Mouse (Mus musculus) gastrocnemius, postnatal 10 days (tissue): ENCODE data around the gene Ttc9. TPM values are rescaled to one million over a fixed set of nuclear protein-coding genes. Genes with fewer than 3 reads are reported as not detected.

Source experiments
- DNase-seq: peaks from one replicate; pipeline ENCODE4 v3.0.0; 2021; ENCODE audit warnings: mixed read lengths
- long read RNA-seq, 2 experiments: library from polyadenylated mRNA; stranded (forward); transcript quantifications; one replicate each; pipeline ENCODE4 v2.0.0; 2021
- total RNA-seq, 2 experiments: library from RNA; stranded (reverse); gene quantifications; 2 replicates each; pipeline ENCODE4 v1.2.3; 2021

Gene Ttc9
- total RNA-seq: 10 to 100 TPM; 23.1 to 27.7 TPM
- long read RNA-seq, experiment 1, transcript Ttc9-201 (3 exons, 2,042 nt): major isoform, 78 of 79 reads
- long read RNA-seq, experiment 1, partial matches to known transcripts: 1 of 79 reads
- long read RNA-seq, experiment 1, other reads (novel, unspliced or antisense): 0 of 79 reads
- long read RNA-seq, experiment 2, transcript Ttc9-201 (3 exons, 2,042 nt): major isoform, 73 of 74 reads
- long read RNA-seq, experiment 2, partial matches to known transcripts: 0 of 74 reads
- long read RNA-seq, experiment 2, other reads (novel, unspliced or antisense): 1 of 74 reads

DNA sequence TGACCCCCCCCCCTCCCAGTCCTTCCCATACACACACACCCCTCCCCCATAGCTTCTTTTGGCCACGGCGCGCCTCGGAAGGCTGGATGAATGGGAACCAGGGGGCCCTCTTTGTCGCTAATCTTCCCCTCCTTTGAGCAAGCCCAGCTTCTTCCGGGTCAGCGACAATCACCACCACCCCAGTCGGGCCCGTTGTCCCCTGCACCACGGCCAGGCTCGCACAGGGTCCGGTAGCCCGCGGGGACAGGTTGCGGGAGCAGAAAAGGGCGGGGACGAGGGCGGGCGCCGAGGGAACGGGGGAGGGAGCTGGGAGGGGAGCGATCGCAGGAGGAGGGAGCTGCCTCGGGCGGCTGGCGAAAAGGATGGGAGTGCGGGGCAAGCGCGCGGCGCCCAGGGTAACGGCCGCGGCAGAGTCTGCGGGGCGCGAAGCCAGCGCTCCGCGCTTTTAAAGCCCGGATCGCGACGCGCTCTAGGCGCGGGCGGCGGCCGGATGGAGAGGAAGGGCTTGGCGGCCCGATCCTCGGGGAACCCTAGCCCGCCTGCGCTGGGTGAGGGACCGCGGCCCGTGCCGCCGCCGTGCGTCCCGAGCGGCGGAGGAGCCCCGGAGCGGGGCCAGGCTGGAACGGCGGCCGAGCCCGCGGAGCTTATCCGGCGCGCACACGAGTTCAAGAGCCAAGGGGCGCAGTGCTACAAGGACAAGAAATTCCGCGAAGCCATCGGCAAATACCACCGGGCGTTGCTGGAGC, at the start of gene Ttc9:
Ttc9 (plus strand) TSS at position 335 of the 746 bp plus-strand sequence.
- peak; percentile 47 for DNase-seq

GRCm38 (mm10) chr12:81594902-81595671, 36.0 kb upstream of the Ttc9 start, which contains the start of gene Med6:
Gene Med6, minus strand, starts transcription at chr12:81595008.
- peak; percentile 88 for DNase-seq

GRCm38 (mm10) chr12:81596547-81597262, 34.3 kb upstream of the Ttc9 start:
- no peak for DNase-seq

DNA sequence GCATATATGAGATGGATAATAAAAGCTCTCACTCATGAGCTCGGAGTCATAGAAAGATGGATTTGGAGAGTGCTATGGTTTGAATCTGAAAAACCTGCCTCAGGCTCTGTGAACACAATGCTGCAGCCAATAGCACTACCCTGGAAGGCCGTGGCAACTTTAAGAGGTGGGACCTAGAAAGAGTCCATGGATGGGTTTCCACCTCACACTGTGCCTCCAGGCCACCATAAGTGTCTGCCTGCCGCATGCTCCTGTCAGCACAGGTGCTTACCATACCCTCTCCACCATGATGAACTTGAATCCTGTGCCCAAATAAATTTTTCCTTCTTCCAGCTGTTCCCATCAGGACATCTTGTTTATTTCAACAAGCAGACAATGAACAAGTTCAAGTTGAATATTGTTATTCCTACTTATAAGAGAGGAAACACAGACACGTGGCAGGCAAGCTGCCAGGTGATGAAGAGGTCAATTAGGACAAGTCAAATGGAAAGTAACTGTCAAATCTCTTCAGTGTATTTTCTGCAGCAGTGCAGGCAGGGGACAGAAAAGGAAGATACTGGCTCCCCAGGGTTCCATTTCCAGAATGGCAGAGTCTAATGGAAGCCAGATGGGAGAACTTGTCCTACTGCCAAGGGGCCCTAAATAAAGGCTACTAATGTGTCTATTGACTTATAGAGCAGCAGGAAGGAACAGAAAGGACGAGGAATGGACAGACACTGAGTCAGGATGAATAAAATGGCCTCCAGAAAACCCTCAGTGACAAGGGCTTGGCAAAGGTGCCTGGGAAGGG, 25.9 kb upstream of the Ttc9 start:
- no peak for DNase-seq

- no peak for DNase-seq
Measured at GRCm38 (mm10) chr12:81609445-81609844, 21.6 kb upstream of the Ttc9 start.

GRCm38 (mm10) chr12:81615807-81616206, 15.2 kb upstream of the Ttc9 start:
- no peak for DNase-seq

DNA sequence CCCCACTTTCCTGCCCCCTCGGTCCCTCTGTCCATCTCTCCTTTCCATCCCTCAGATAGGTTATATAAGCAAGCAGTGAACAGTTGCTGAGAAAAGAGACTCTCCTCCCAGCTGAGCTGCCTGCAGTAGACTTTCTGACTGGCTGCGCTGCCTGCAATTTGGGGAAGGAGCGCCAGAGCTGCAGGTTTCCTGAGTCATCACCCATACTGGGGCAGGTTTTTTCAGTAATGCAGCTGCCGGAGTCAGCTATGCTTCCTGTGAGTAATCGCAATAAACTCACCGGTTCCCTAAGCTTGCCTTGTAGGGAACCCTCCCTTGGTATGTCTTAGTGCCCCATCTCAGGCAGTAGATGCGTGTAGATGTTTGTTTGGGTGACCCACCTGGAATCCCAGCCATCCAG, 14.1 kb upstream of the Ttc9 start:
- DNase-seq: no peak

GRCm38 (mm10) chr12:81619302-81619701, 11.7 kb upstream of the Ttc9 start:
- DNase-seq: peak; percentile 68

DNA sequence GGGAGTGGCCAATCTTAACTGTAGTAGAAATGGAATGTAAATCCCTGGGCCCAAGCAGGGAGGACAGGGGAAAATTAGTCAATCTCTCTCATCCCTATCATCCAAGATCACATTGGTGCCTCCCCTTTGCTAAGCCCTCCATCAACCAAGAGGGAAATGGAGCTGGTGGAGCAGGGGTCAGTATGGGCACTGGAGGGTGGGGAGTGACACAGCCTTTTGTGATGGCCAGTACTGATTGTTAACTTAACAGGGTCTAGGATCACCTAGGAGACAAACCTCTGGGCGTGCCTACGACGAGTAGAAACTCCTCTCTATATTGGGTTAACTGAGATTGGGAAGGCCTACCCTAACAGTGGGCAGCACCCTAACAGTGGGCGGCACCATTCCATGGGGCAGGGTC, 7.7 kb upstream of the Ttc9 start:
- DNase-seq: no peak

DNA sequence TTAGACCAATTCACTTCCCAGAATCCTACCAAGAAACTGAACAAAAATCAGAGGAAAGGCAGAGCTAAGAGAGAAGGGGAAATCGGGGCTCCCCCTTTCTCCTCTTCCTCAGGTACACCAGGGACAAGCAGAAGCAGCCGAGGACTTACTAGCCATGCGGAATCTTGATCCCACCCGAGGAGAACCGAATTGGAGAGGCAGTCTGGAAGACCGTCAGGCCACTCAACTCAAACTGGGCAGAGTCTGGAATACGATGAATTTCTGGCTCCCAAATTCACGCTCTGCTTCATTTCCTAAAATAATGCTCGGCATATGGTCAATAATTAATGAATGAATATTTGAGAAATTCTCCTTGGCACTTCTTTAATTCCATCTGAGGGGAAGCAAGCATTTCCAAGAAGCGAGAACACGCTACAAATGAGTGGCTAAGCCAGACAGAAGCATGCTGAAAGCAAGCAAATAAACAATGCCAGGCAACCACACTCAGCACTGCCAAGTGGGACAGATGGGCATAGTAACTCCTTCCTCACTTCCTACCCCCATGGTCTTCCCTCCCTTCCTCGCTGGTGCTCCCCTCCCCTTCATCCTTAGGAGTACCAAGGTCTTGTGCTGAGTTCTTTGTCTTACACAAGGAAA, 4.7 kb upstream of the Ttc9 start:
- DNase-seq: no peak

- DNase-seq: no peak
Measured at GRCm38 (mm10) chr12:81627426-81627825, 3.6 kb upstream of the Ttc9 start.

- no peak for DNase-seq
Measured at GRCm38 (mm10) chr12:81628091-81628490, 3.0 kb upstream of the Ttc9 start.

- peak; percentile 40 for DNase-seq
Measured at GRCm38 (mm10) chr12:81630520-81630914, 532 bp upstream of the Ttc9 start.

- peak; percentile 15 for DNase-seq
Measured at GRCm38 (mm10) chr12:81631661-81632401, 782 bp downstream of the Ttc9 start.

GRCm38 (mm10) chr12:81633246-81633645, 2.2 kb downstream of the Ttc9 start:
- DNase-seq: no peak

DNA sequence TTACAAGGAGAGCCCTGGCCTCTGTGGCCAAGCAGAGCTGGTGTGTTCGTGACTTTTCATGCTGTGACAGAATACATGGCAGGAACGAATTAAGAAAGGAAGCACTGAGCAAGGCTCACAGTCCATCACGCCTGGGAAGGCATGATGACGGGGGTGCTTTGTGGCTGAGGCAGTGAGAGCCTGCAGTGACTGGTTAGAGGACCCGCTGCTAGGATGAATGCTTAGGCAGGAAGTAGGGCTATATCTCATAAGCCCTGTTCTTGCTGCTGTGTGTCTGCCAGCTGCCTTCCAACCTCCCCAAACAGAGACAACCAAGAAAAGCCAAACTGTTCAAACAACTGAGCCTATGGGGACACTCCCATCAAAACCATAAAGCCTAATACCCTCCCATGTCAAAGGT, 9.6 kb downstream of the Ttc9 start:
- no peak for DNase-seq

GRCm38 (mm10) chr12:81642361-81643082, 11.5 kb downstream of the Ttc9 start:
- DNase-seq: no peak

- DNase-seq: no peak
Measured at GRCm38 (mm10) chr12:81646811-81647210, 15.8 kb downstream of the Ttc9 start.

GRCm38 (mm10) chr12:81653344-81653743, 22.3 kb downstream of the Ttc9 start:
- peak; percentile 78 for DNase-seq
